Mouse (Mus musculus) left cerebral cortex, adult 8-10 months (tissue): ENCODE results near the gene Rps6ka6. TPM values are rescaled to one million over a fixed set of nuclear protein-coding genes. Genes with fewer than 3 reads are reported as not detected.

Source experiments
- DNase-seq, 2 experiments: peaks; one replicate each; pipeline ENCODE4 v3.0.0; 2022; ENCODE audit warnings: low spot score in 2 of 2
- total RNA-seq, 4 experiments: library from RNA; stranded (reverse); gene quantifications; 2 replicates each; pipeline ENCODE4 v1.2.4; 2022

Gene Rps6ka6
- 1 to 10 TPM; 3.4 to 5.6 (median 4.5) TPM for total RNA-seq

DNA sequence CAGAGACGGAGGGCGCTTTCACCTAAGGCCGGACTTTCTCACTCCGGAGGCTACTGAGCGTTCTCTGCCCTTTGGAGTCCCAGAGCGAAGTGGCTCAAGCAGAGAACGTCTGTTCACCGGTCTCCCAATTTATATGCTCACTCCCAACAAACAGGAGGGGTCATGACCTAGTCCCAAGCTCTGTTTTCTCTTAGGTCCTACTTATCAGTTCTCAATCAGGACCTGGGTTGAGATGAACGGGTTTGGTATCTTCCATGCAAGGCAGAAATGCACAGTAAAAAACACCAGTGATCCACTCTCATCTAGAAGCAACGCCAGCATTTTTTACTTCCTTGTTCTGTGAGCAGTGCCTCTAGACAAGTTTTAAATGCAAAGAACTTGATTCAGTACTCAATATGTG, at the start of gene Rps6ka6:
TSS of gene Rps6ka6 (minus strand) at position 101 of the 400 bp plus-strand sequence.
- DNase-seq, result no peak

DNA sequence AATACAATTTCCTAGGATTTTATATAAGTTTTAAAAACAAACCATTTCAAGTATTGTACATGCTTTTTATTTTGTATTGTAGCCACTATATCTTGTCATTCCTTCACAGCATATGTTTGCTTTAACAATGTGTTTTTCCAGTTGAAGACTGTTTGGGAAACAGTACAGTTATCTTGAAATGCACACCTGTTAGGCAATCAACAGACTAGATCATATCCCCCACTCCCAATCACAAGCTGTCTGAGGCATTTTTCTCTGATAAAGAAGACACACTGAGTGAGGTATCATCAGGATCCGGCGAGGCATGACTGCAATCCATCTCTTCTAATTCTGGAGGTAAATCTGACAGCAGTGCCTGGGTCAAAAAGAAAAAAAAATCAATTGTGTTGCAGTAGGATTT, 39.3 kb upstream of the Rps6ka6 start:
- DNase-seq, result no peak

DNA sequence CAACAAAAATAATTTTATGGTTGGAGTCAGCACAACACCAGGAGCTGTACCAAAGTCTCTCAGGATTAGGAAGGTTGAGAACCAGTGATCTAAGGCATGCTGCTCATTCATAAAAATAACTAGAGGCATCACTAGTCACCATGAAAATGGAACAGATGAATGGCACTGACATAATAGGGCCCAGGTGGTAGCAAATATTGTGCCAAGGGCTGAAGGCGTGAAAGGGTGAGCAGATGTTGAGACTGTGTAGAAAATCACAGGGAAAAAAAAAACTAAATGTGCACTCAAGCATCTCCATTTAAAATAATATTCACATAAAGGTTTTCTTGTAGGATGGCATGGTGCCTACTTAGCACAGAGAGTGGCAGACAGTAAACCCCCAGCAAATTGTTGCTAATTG, 19.6 kb downstream of the Rps6ka6 start:
- DNase-seq, result no peak

DNA sequence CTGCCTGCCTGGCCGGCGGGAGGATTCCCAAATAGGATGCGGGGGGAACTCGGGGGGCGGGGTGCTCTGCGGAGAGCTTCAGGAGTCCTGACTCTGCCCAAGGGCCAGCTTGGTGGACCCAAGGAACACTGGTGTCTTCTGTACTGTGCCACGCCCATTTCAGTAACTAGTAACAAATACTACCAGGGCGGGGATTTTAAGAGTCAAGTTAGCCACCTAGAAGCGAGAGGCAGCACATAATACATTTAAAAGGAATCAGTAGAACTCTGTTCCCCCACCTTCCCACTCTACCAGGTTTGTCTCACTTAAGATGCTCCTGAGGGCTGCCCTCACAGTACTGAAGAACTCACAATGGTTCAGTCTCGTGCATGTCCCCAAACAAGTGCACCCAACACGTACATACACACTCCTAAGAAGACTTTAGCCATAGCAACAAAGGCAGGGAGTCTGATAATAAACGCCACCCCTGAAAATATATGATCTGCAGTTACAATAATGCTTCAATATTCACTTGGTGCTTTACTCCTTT, 74.1 kb downstream of the Rps6ka6 start:
- peak in 1 of 2 experiments; percentile 8 for DNase-seq

DNA sequence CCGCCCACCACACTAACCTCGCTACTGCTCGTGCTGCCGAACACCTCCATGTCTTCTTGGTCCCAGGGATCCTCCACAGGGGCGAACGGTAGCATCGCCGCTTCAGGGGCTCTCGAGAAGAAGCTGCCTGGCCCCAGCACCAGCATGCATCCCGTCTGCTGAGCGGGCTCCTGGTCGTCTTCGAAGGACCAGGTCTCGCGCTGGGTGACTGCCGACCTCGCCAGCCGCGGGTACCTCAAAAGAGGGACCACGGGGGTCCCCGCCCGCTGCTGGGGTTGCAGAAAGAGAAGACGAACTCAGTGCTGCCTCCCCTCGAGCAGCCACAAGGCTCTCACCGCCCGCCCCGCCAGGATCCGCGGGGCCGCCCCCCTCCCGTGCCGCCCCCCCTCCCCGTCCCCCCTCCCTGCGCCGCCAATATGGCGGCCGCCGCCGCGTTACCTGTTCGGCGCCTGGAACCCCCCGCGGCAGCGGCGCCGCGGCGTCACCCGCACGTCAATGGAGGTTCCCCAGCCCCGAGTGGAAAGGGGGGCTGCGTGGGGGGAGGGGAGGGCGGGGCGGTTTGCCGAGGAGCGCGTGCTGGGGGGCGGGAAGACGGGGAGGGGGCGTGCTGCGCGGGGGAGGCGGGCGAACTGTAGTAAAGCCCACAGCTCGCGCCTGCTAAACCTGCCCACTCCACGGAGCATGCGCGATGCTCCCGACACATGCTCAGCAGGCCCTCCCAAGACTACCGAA, 74.8 kb downstream of the Rps6ka6 start:
- peak in 1 of 2 experiments; percentile 20 for DNase-seq

DNA sequence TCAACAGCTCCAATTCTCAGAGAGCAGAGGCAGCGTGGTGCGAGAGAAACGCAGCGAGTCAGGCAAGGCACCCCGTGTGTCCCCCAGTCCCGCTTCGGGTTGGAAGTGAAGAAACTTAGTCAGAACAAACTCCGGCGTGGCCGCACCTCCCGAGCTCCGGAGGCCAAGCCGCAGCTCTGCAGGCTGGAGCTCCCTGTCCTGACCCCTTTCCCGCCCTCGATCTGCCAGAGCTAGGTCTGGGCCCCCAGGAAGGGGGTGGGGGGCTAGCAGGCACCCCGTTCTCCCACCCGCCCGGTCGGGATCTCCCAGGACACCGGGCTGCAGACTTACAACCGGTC, 75.3 kb downstream of the Rps6ka6 start:
- peak in 1 of 2 experiments; percentile 15 for DNase-seq

DNA sequence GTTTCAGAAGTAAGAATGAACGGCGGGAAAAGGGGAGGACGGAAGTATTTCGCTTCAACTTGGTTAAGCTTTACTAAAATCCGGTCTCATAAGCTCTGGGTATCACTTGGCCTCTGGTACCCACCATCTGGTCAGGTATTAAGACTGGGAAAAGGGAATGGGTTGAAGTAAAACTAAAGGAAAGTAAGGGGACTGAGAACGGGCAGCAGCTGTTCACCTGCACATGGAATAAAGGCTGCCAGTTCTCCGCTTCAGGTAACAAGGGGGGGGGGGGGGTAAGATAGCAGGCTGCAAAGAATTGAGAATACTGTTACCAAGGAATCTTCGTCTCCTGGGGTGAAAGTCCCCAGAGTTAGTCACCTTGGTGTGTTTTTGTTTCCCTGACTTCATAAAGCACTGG, 75.7 kb downstream of the Rps6ka6 start:
- DNase-seq, result no peak

DNA sequence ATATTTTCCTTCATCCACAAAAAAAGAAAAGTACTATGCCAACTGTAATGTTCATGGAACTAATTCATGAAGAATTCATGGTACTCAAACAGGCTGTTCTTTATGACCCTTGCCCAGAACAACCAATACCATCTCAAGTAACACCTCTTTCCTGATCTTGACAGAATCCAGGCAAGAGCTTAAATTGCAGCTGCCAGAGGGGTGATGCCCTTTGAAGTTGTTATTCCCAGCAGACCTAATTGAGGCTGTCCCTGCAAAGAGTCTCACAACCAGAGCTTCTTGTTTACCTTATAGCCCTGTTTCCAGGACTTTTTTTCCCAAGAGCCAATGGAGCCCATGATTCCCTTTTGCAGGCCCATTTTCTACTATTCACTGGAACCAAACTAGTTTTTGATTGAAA, 77.6 kb downstream of the Rps6ka6 start:
- no peak for DNase-seq

DNA sequence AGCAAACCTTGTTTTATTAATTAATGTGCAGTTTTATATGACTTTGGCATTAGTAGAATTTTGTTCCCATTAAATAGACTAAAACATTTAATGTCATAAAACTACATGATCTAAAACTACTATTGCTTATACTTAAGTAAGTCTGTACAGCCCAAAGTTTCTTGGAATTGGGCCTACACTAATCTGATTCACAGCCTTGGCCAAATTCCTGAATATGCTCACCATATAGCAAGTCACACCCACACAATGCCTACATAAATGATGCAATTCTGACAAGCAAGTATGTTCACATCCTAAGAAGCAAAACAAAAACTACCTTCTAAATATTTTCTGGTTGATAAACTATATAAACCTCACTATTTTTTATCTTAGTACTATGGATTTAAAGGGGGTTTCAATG, 101.2 kb downstream of the Rps6ka6 start:
- no peak for DNase-seq

DNA sequence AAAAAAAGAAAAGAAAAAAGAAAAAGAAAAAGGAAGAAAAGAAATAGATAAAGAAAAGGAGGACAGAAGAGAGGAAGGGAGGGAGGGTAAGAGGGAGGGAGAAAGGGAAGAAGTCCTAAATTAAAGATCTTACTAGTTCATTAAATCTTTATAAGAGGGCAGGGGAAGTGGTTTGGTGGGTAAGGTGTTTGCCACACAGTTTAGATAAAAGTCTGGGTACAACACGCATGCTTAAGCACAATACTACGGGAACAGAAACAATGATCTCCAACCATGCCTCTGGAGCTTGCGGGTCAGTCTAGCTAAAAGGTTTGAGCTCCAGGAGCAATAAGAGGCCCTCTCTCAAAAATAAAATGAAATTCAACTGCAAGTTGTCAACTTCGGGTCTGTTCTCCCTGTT, 123.0 kb downstream of the Rps6ka6 start:
- DNase-seq, result no peak

DNA sequence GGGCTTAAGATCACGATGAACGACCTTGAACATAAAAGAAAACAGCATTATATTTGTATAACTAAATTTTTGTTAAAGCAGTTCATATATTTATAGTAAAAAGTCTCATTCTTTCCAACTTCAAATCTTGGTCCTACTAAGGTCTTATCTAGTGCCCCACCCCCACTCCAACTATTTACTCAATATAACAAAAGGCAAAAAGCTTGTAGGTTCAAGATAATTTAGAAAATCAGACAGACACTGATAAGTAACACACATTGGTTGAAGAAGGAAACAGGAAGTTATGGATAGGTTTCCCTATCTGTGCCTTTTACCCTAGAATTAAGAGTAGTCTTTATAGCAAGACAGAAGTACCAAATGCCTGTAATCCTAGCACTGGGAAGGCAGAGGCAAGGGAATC, 132.9 kb downstream of the Rps6ka6 start:
- no peak for DNase-seq

DNA sequence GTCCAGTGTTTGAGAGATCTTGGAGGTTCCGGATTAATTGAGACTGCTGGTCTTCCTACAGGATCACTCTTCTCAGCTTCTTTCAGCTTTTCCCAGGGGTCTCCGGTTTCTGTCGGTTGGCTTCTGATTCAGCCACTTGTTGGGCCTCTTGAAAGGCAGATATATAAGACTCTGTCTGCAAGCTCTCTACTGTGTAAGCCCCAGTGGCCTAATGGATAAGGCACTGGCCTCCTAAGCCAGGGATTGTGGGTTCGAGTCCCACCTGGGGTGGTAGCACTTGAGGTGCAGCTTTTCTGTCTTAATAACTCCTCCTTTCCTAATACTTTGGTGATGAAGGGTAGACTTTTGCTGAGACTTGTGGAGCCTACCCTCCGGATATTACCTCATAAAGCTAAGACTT, 160.7 kb downstream of the Rps6ka6 start:
- no peak for DNase-seq

DNA sequence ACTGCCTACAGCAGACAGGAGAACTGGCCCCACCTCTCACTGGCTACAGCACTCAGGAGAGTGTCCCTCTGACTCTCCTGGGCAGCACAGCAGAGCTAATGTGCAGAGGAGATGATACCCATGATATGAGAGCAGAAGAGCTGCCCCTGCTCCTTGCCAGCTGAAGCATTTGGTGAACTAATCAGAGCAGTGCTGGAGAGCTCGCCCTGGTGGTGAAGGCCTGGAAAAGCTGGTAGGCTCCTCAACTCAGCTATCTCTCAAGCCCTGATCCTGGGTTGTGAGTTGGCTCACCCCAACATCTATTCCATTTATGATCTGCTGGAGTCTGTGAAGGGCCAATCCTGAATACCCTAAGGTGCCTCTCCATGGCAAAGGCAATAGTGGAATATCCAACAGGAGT, 163.6 kb downstream of the Rps6ka6 start:
- DNase-seq, result no peak

Other genes with a start within 250 kb of the Rps6ka6 start
- 1 to 10 TPM; 3.9 to 4.4 (median 4.2) TPM for gene Hdx, start 159.1 kb upstream of the Rps6ka6 start, total RNA-seq